Mouse (Mus musculus): ENCODE measurements around the gene Gas2l1. TPM values are rescaled to one million over a fixed set of nuclear protein-coding genes. Genes with fewer than 3 reads are reported as not detected.

Gene Gas2l1
- polyA plus RNA-seq, 1 experiment from 2014 or later: 9.4 TPM

DNA sequence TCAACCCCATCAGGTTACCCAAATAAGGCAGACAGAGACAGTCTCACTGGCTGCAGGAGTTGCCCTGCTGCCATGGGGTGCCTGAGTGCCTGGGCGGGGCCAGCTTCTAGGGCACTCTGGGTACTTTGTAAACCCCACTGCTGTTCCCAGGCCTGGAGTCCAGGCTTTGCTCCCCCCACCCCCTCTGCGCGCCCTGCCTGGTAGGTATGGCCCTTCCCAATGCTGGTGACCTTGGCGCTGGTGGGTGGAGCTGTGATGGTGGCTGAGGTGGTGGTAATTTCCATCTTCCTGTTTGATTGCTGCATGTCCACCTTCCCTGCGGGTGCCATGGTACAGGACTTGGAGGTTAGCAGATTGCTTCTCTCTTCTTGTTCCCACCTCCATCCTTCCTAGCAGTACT, 24.5 kb downstream of the Gas2l1 start:
- WGBS (ENCODE audit: insufficient replicate concordance): 84% methylated on average over 5 of the region's 5 CpGs
- Histone ChIP-seq H3K27me3 (ENCODE audit: control insufficient read depth, insufficient read depth, low read depth, low read length) (no peaks in the 10 kb centered on the region), H3K9ac (ENCODE audit: low read depth, low read length) (no peak overlapping the region), H3K4me2 (ENCODE audit: low read depth, low read length) (no peak overlapping the region), H3K9me3 (replicated peaks; ENCODE audit: control insufficient read depth, low read length) (no peaks in the 10 kb centered on the region), H3K4me3 (ENCODE audit: low read depth, low read length) (no peak overlapping the region), H3K36me3 (ENCODE audit: control insufficient read depth, insufficient read depth) (peaks cover 50% of the 10 kb centered on the region), H3K4me1 (ENCODE audit: control insufficient read depth, low read depth, low read length) (no peaks in the 10 kb centered on the region), H3K27ac (ENCODE audit: low read length) (no peak overlapping the region)
- no peak for ATAC-seq (ENCODE audit: low read depth)

DNA sequence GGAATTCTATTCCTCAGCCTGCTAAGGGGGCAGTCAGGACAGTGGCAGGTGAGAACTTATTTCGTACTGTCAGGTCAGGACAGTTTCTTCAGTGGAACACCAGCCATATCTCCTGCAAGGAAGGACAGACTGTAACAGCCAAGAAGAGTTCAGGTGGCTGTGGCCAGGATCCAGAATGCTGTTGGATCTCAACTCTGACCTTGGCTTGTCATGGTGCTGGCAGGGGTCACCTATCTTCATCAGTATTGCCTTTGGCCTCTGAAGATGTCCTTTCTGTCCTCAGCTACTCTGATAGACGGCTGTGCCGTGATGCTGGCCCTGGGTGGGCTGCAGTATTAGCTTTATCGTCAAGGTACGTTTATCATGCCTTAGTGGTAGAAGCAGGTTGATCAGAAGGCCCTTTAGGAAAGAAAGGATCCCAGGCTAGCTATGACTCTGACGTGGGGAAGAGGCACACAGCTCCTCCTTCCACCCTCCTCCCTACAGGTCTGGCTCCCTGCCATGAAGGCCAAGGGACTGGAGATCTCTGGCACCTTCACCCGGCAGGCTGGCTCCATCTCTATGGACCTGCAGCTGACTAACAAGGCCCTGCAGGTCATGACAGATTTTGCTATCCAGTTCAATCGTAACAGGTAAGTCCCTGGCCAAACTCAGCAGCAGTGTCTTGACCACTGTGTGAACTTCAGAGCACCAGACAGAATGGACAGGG, 27.8 kb downstream of the Gas2l1 start:
- ATAC-seq (ENCODE audit: low read depth): no peak
- Histone ChIP-seq H3K9ac (ENCODE audit: low read depth, low read length) (no peak overlapping the region), H3K9me3 (replicated peaks; ENCODE audit: control insufficient read depth, low read length) (no peaks in the 10 kb centered on the region), H3K4me1 (ENCODE audit: control insufficient read depth, low read depth, low read length) (no peaks in the 10 kb centered on the region), H3K4me2 (ENCODE audit: low read depth, low read length) (no peak overlapping the region), H3K36me3 (ENCODE audit: control insufficient read depth, insufficient read depth) (peaks cover 78% of the 10 kb centered on the region), H3K27me3 (ENCODE audit: control insufficient read depth, insufficient read depth, low read depth, low read length) (no peaks in the 10 kb centered on the region), H3K27ac (ENCODE audit: low read length) (no peak overlapping the region), H3K4me3 (ENCODE audit: low read depth, low read length) (no peak overlapping the region)
- 83% methylated on average over 8 of the region's 8 CpGs for WGBS (ENCODE audit: insufficient replicate concordance)

DNA sequence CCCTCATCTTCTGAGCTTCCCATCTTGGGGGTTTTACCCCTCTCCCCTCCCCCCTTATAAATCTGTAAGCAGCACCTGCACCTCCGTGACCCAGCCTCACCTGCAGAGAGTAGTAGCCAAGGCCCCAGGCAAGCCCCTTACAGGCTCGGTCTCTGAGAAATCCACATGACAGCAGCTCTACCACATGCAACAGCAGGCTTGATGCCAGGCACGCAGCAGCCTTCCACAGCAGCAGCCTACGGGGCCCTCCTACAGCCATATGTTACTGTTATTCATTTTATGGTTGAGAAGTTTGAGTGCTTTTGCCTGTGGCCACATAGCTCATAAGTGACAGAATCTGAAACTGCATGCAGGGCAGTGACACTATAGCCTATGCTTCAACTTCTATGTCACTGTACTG, 29.7 kb downstream of the Gas2l1 start:
- H3K4me2 ChIP-seq (ENCODE audit: low read depth, low read length): no peak overlapping the region
- no peak overlapping the region for H3K4me3 ChIP-seq (ENCODE audit: low read depth, low read length)
- H3K4me1 ChIP-seq (ENCODE audit: control insufficient read depth, low read depth, low read length): no peaks in the 10 kb centered on the region
- H3K27ac ChIP-seq (ENCODE audit: low read length): no peak overlapping the region
- ATAC-seq (ENCODE audit: low read depth): no peak
- no peaks in the 10 kb centered on the region for H3K9me3 ChIP-seq (replicated peaks; ENCODE audit: control insufficient read depth, low read length)
- H3K36me3 ChIP-seq (ENCODE audit: control insufficient read depth, insufficient read depth): peaks cover 84% of the 10 kb centered on the region
- no peaks in the 10 kb centered on the region for H3K27me3 ChIP-seq (ENCODE audit: control insufficient read depth, insufficient read depth, low read depth, low read length)
- H3K9ac ChIP-seq (ENCODE audit: low read depth, low read length): no peak overlapping the region
- WGBS (ENCODE audit: insufficient replicate concordance): 89% methylated on average over 4 of the region's 4 CpGs

DNA sequence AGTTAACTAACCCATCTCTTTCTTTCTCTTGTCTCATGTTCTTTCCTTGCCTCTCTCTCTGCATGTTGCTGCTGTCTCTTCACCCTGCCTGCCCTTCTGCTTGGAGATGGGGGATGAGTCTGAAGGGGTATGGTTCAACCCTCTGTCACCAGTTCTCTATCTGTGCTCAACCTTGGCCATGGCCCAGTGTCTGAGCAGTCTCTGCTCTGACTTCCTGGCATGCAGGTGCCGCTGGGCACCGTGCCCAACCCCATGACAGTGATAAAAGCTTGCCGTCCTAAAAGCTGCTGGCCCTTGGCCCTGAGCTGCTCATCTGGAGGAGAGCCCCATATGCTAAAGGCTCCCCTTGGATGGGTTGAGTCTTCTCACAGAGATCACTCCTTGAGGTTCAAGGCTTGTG, 32.0 kb downstream of the Gas2l1 start:
- no peak for ATAC-seq (ENCODE audit: low read depth)
- WGBS (ENCODE audit: insufficient replicate concordance): 79% methylated on average over 3 of the region's 3 CpGs
- no peak overlapping the region for H3K4me2 ChIP-seq (ENCODE audit: low read depth, low read length)
- H3K4me1 ChIP-seq (ENCODE audit: control insufficient read depth, low read depth, low read length): no peaks in the 10 kb centered on the region
- H3K9ac ChIP-seq (ENCODE audit: low read depth, low read length): no peak overlapping the region
- no peak overlapping the region for H3K4me3 ChIP-seq (ENCODE audit: low read depth, low read length)
- H3K36me3 ChIP-seq (ENCODE audit: control insufficient read depth, insufficient read depth): peaks cover 86% of the 10 kb centered on the region
- no peak overlapping the region for H3K27ac ChIP-seq (ENCODE audit: low read length)
- no peaks in the 10 kb centered on the region for H3K9me3 ChIP-seq (replicated peaks; ENCODE audit: control insufficient read depth, low read length)
- no peaks in the 10 kb centered on the region for H3K27me3 ChIP-seq (ENCODE audit: control insufficient read depth, insufficient read depth, low read depth, low read length)

DNA sequence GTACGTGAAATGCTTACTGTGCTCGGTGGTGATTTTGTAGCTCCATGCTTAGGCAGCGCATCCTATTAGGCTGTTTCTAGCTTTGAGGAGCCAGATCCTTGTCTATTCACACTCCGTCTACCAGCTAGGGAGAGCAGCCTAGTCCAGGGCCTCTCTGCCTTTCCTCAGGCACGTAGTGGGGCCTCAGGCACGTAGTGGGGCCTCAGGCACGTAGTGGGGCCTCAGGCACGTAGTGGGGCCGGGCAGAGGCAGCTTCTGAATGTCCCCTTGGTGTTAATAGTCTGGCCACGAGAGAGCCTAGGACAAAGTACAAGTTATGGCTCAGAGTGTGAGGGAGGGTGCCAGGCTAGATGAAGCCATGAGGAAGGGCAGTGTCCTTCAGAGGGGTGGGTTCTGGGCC, 32.4 kb downstream of the Gas2l1 start:
- Histone ChIP-seq H3K36me3 (ENCODE audit: control insufficient read depth, insufficient read depth) (peaks cover 85% of the 10 kb centered on the region), H3K9me3 (replicated peaks; ENCODE audit: control insufficient read depth, low read length) (no peaks in the 10 kb centered on the region)

DNA sequence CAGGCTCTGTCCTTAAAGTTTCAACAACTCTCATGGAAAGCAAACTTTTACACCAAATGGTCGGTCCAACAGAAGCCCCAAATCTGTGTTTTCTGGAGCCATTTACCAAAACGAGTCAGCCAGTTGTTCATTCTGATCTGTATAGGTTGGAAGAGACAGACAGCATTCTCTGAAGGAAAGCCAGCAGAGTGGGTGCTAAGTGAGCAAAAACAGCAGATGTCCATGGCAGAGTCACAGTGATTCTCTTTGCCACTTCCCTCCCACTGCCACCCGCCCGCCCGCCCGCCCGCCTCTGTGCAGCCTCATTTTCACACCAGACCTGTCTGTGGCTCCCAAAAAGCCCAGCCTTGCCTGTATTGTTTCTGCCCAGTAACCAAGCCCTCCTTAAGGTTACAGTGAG, 36.9 kb downstream of the Gas2l1 start:
- H3K9ac ChIP-seq (ENCODE audit: low read depth, low read length): no peak overlapping the region
- no peak overlapping the region for H3K4me2 ChIP-seq (ENCODE audit: low read depth, low read length)
- no peak overlapping the region for H3K4me3 ChIP-seq (ENCODE audit: low read depth, low read length)
- no peaks in the 10 kb centered on the region for H3K27me3 ChIP-seq (ENCODE audit: control insufficient read depth, insufficient read depth, low read depth, low read length)
- ATAC-seq (ENCODE audit: low read depth): no peak
- H3K9me3 ChIP-seq (replicated peaks; ENCODE audit: control insufficient read depth, low read length): no peaks in the 10 kb centered on the region
- H3K36me3 ChIP-seq (ENCODE audit: control insufficient read depth, insufficient read depth): peaks cover 78% of the 10 kb centered on the region
- H3K4me1 ChIP-seq (ENCODE audit: control insufficient read depth, low read depth, low read length): no peaks in the 10 kb centered on the region
- no peak overlapping the region for H3K27ac ChIP-seq (ENCODE audit: low read length)
- 81% methylated on average over 7 of the region's 7 CpGs for WGBS (ENCODE audit: insufficient replicate concordance)

More for the DNA sequence above, 32.4 kb downstream of the Gas2l1 start:
- Histone ChIP-seq H3K4me3 (ENCODE audit: low read depth, low read length) (no peak overlapping the region), H3K27ac (ENCODE audit: low read length) (no peak overlapping the region), H3K4me2 (ENCODE audit: low read depth, low read length) (no peak overlapping the region), H3K27me3 (ENCODE audit: control insufficient read depth, insufficient read depth, low read depth, low read length) (no peaks in the 10 kb centered on the region), H3K4me1 (ENCODE audit: control insufficient read depth, low read depth, low read length) (no peaks in the 10 kb centered on the region), H3K9ac (ENCODE audit: low read depth, low read length) (no peak overlapping the region)
- 87% methylated on average over 10 of the region's 10 CpGs for whole genome bisulfite sequencing (ENCODE audit: insufficient replicate concordance)
- ATAC-seq (ENCODE audit: low read depth): no peak

DNA sequence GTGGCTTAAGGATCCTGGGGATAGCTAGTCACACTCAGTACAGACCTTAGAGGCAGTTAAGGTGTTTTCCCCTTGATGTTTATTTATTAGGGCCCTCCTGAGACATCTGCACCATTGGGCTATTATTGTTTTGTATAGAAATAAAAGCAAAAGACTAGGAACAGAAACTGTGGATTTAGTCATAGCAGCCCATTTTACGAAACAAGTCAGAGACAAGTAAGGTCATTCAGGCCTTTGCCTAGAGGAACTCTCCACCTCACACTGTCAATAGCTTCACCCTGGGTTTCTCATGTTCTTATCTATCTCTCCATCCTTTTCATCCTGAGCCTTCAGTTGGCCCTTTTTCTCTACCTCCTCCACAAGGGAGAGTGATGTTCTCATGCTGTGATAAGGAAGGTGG, 40.0 kb downstream of the Gas2l1 start:
- ATAC-seq (ENCODE audit: low read depth): no peak
- no peak overlapping the region for H3K27ac ChIP-seq (ENCODE audit: low read length)
- 79% methylated on average over 1 of the region's 1 CpGs for WGBS (ENCODE audit: insufficient replicate concordance)
- no peak overlapping the region for H3K4me2 ChIP-seq (ENCODE audit: low read depth, low read length)
- H3K4me1 ChIP-seq (ENCODE audit: control insufficient read depth, low read depth, low read length): no peaks in the 10 kb centered on the region
- H3K36me3 ChIP-seq (ENCODE audit: control insufficient read depth, insufficient read depth): peaks cover 66% of the 10 kb centered on the region
- no peak overlapping the region for H3K4me3 ChIP-seq (ENCODE audit: low read depth, low read length)
- no peaks in the 10 kb centered on the region for H3K9me3 ChIP-seq (replicated peaks; ENCODE audit: control insufficient read depth, low read length)
- H3K27me3 ChIP-seq (ENCODE audit: control insufficient read depth, insufficient read depth, low read depth, low read length): no peaks in the 10 kb centered on the region
- H3K9ac ChIP-seq (ENCODE audit: low read depth, low read length): no peak overlapping the region

DNA sequence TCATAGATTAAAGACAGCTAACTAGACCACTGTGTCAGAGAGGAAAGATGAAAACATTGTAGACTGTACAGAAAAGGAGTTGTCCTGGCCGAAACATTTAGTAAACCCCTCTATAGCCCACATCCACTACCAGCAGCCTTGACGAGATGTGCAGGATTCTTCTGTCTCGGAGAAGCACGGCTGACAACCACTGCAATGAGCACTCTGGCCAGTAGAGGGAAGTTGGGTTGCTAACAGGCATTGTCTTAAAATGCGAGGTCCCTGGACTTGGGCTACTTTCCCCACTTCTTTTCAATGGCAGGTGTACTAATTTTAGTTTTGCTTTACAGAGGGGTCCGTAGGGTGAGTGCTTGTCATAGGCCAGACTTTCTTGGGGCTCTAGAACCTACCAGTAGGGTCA, 47.6 kb downstream of the Gas2l1 start:
- H3K4me3 ChIP-seq (ENCODE audit: low read depth, low read length): no peak overlapping the region
- H3K9me3 ChIP-seq (replicated peaks; ENCODE audit: control insufficient read depth, low read length): no peaks in the 10 kb centered on the region
- no peak overlapping the region for H3K9ac ChIP-seq (ENCODE audit: low read depth, low read length)
- WGBS (ENCODE audit: insufficient replicate concordance): 68% methylated on average over 6 of the region's 6 CpGs
- H3K4me1 ChIP-seq (ENCODE audit: control insufficient read depth, low read depth, low read length): peaks cover under 1% of the 10 kb centered on the region
- ATAC-seq (ENCODE audit: low read depth): no peak
- no peak overlapping the region for H3K4me2 ChIP-seq (ENCODE audit: low read depth, low read length)
- no peaks in the 10 kb centered on the region for H3K27me3 ChIP-seq (ENCODE audit: control insufficient read depth, insufficient read depth, low read depth, low read length)
- H3K27ac ChIP-seq (ENCODE audit: low read length): no peak overlapping the region
- H3K36me3 ChIP-seq (ENCODE audit: control insufficient read depth, insufficient read depth): peaks cover 81% of the 10 kb centered on the region

DNA sequence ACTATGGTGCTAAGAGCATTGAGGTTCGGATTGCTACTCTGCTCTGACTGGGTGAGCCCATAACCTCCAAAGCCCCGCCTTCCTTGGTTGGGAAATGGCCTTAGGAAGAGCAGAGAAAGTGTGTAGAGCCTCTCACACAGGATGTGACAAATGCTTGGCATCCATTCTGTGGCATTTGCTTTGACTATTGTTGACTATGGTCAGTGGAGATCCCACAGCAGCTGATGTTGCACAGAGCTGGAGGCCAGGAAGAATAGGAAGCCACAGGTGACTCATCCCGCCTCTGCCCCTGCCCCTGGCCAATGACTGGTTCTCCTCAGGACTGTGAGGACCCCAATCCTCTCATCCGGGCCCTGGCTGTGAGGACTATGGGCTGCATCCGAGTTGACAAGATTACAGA, 48.8 kb downstream of the Gas2l1 start:
- no peak overlapping the region for H3K4me2 ChIP-seq (ENCODE audit: low read depth, low read length)
- H3K27ac ChIP-seq (ENCODE audit: low read length): no peak overlapping the region
- H3K9ac ChIP-seq (ENCODE audit: low read depth, low read length): no peak overlapping the region
- no peaks in the 10 kb centered on the region for H3K27me3 ChIP-seq (ENCODE audit: control insufficient read depth, insufficient read depth, low read depth, low read length)
- no peak for ATAC-seq (ENCODE audit: low read depth)
- H3K9me3 ChIP-seq (replicated peaks; ENCODE audit: control insufficient read depth, low read length): no peaks in the 10 kb centered on the region
- no peak overlapping the region for H3K4me3 ChIP-seq (ENCODE audit: low read depth, low read length)
- 80% methylated on average over 5 of the region's 5 CpGs for WGBS (ENCODE audit: insufficient replicate concordance)
- peaks cover 83% of the 10 kb centered on the region for H3K36me3 ChIP-seq (ENCODE audit: control insufficient read depth, insufficient read depth)
- peaks cover 10% of the 10 kb centered on the region for H3K4me1 ChIP-seq (ENCODE audit: control insufficient read depth, low read depth, low read length)

All from liver, embryonic 16.5 days (tissue).